Mouse (Mus musculus) stomach, postnatal 0 days (tissue): ENCODE results near the gene Nosip.
A peak's percentile ranks its signal among the peaks of the same experiment; 100 is the strongest.

Experiments
- CTCF ChIP-seq: IDR thresholded peaks from 2 replicates; pipeline ENCODE4 v1.5.1; 2016; ENCODE audit warnings: antibody characterized with exemption, low read depth, mild to moderate bottlenecking, moderate library complexity
- EP300 ChIP-seq: optimal IDR thresholded peaks from 2 replicates; pipeline ENCODE3; 2016; ENCODE audit warnings: antibody characterized with exemption

- TF ChIP-seq CTCF (0 out of 2 replicates have a peak, but pooled peaks have one; percentile 0), EP300 (no peak)
Observed at GRCm38 (mm10) chr7:45050945-45051600, 11.2 kb upstream of the Nosip start.
